Mouse (Mus musculus) neural tube, embryonic 15.5 days (tissue): ENCODE results near the gene Mcrip2. TPM values are rescaled to one million over a fixed set of nuclear protein-coding genes. Genes with fewer than 3 reads are reported as not detected.

Experiments
- ATAC-seq: fragments of 200-750 bp; cut with Nextera tagmentation; 2 replicates; pipeline ENCODE4 v1.8.0; 2017; ENCODE audit warnings: mild to moderate bottlenecking, moderate TSS enrichment, moderate library complexity; ENCODE audit not compliant: low FRiP score
- H3K27ac ChIP-seq: fragments of 300-500 bp; sonication (generic); replicated peaks from 2 replicates; pipeline ENCODE4 v1.5.1; 2015; ENCODE audit warnings: mild to moderate bottlenecking, inconsistent platforms
- H3K27me3 ChIP-seq: fragments of 300-500 bp; sonication (generic); replicated peaks from 2 replicates; pipeline ENCODE4 v1.6.1; 2015; ENCODE audit warnings: inconsistent platforms
- H3K36me3 ChIP-seq: fragments of 300-500 bp; sonication (generic); 2 replicates; pipeline ENCODE4 v1.6.1; 2015; ENCODE audit warnings: inconsistent platforms
- H3K4me1 ChIP-seq: fragments of 300-500 bp; sonication (generic); 2 replicates; pipeline ENCODE4 v1.6.1; 2015; ENCODE audit warnings: inconsistent platforms
- H3K4me2 ChIP-seq: fragments of 300-500 bp; sonication (generic); 2 replicates; pipeline ENCODE4 v1.6.1; 2015; ENCODE audit warnings: inconsistent platforms, mild to moderate bottlenecking, moderate library complexity
- H3K4me3 ChIP-seq: fragments of 300-500 bp; sonication (generic); replicated peaks from 2 replicates; pipeline ENCODE4 v1.5.1; 2015; ENCODE audit warnings: mild to moderate bottlenecking, inconsistent platforms
- H3K9ac ChIP-seq: fragments of 300-500 bp; sonication (generic); replicated peaks from 2 replicates; pipeline ENCODE4 v1.6.1; 2015; ENCODE audit warnings: mild to moderate bottlenecking, inconsistent platforms
- H3K9me3 ChIP-seq: fragments of 300-500 bp; sonication (generic); replicated peaks from 2 replicates; pipeline ENCODE4 v1.6.1; 2016; ENCODE audit warnings: inconsistent platforms
- WGBS: fragments of 180-500 bp; shearing (Covaris S2); methylation state at CpG from one replicate; pipeline ENCODE4 v1.1.7; 2015; ENCODE audit warnings: mixed read lengths; 5-methylcytosine and 5-hydroxymethylcytosine counted together
- polyA plus RNA-seq: library from polyadenylated mRNA; unstranded; fragments of >200 nt; fragmentation: Nextera tagmentation; extraction: Ambion mirVana; gene quantifications from 2 replicates; pipeline ENCODE4 v1.2.1, GENCODE M21; 2015

Mcrip2 gene
- polyA plus RNA-seq, 1 experiment from 2014 or later = 30.3 TPM

- Histone ChIP-seq H3K4me3 (peak overlapping the region; percentile 71), H3K27me3 (no peaks in the 10 kb centered on the region), H3K27ac (peak overlapping the region; percentile 90), H3K9ac (peak overlapping the region; percentile 92), H3K4me2 (peak overlapping the region; percentile 91), H3K4me1 (peaks cover 18% of the 10 kb centered on the region), H3K9me3 (no peaks in the 10 kb centered on the region), H3K36me3 (peaks cover 6% of the 10 kb centered on the region; the same call in 1 of the 2 replicates)
- peak; percentile 25 for ATAC-seq
- 14% methylated on average over 6 of the region's 6 CpGs for WGBS
Measured at GRCm38 (mm10) chr17:25861704-25862612, 6.6 kb downstream of the Mcrip2 start.

GRCm38 (mm10) chr17:25860832-25861703 is 7.5 kb downstream of the Mcrip2 start, which contains the start of gene Wdr90:
TSS of gene Wdr90 (minus strand) at chr17:25861501.
- H3K4me3 ChIP-seq = peak within 1 kb of the TSS; percentile 71
- H3K36me3 ChIP-seq = peaks cover 6% of the 10 kb centered on the region; the same call in 1 of the 2 replicates
- peak within 1 kb of the TSS; percentile 92 for H3K9ac ChIP-seq
- peak within 1 kb of the TSS; percentile 91 for H3K4me2 ChIP-seq
- H3K27me3 ChIP-seq = no peaks in the 10 kb centered on the region
- 3% methylated on average over 65 of the region's 65 CpGs for WGBS
- ATAC-seq = peak; percentile 95
- peaks cover 18% of the 10 kb centered on the region for H3K4me1 ChIP-seq
- H3K27ac ChIP-seq = peak within 1 kb of the TSS; percentile 90
- no peaks in the 10 kb centered on the region for H3K9me3 ChIP-seq

GRCm38 (mm10) chr17:25860229-25860628 is 8.3 kb downstream of the Mcrip2 start:
- ATAC-seq = no peak
- Histone ChIP-seq H3K36me3 (peaks cover 6% of the 10 kb centered on the region; the same call in 1 of the 2 replicates), H3K4me2 (peak overlapping the region; percentile 91)

GRCm38 (mm10) chr17:25844396-25844901 is 24.1 kb downstream of the Mcrip2 start, which contains the start of gene Rhot2:
TSS of gene Rhot2 (minus strand) at chr17:25844851.
- peak; percentile 92 for ATAC-seq
- H3K4me1 ChIP-seq = peaks cover 22% of the 10 kb centered on the region
- under 1% methylated on average over 21 of the region's 21 CpGs for WGBS
- no peaks in the 10 kb centered on the region for H3K27me3 ChIP-seq
- H3K9ac ChIP-seq = peak within 1 kb of the TSS; percentile 86
- peak within 1 kb of the TSS; percentile 81 for H3K4me3 ChIP-seq
- peaks cover 40% of the 10 kb centered on the region for H3K36me3 ChIP-seq
- peak within 1 kb of the TSS; percentile 79 for H3K27ac ChIP-seq
- H3K4me2 ChIP-seq = peak within 1 kb of the TSS; percentile 80
- no peaks in the 10 kb centered on the region for H3K9me3 ChIP-seq

More at GRCm38 (mm10) chr17:25860229-25860628, 8.3 kb downstream of the Mcrip2 start:
- no peaks in the 10 kb centered on the region for H3K27me3 ChIP-seq
- WGBS = 94% methylated on average over 6 of the region's 6 CpGs
- H3K4me3 ChIP-seq = peak overlapping the region; percentile 71
- peaks cover 18% of the 10 kb centered on the region for H3K4me1 ChIP-seq
- H3K9me3 ChIP-seq = no peaks in the 10 kb centered on the region
- H3K9ac ChIP-seq = peak overlapping the region; percentile 92
- no peak overlapping the region for H3K27ac ChIP-seq

GRCm38 (mm10) chr17:25843636-25844395 is 24.7 kb downstream of the Mcrip2 start:
- Histone ChIP-seq H3K9me3 (no peaks in the 10 kb centered on the region), H3K9ac (peak overlapping the region; percentile 86), H3K27ac (peak overlapping the region; percentile 79), H3K4me3 (peak overlapping the region; percentile 81), H3K27me3 (no peaks in the 10 kb centered on the region), H3K4me2 (peak overlapping the region; percentile 80), H3K4me1 (peaks cover 24% of the 10 kb centered on the region), H3K36me3 (peaks cover 42% of the 10 kb centered on the region)
- peak; percentile 9; the same call in 1 of the 2 replicates for ATAC-seq
- 4% methylated on average over 38 of the region's 38 CpGs for WGBS

- Histone ChIP-seq H3K4me3 (peak overlapping the region; percentile 81), H3K9me3 (no peaks in the 10 kb centered on the region), H3K4me1 (peaks cover 29% of the 10 kb centered on the region), H3K4me2 (peak overlapping the region; percentile 80), H3K9ac (peak overlapping the region; percentile 86; the same call in 1 of the 2 replicates), H3K36me3 (peaks cover 43% of the 10 kb centered on the region), H3K27me3 (no peaks in the 10 kb centered on the region), H3K27ac (no peak overlapping the region)
- no peak for ATAC-seq
- 92% methylated on average over 4 of the region's 4 CpGs for WGBS
Measured at GRCm38 (mm10) chr17:25843122-25843521, 25.4 kb downstream of the Mcrip2 start.

- H3K9me3 ChIP-seq = no peaks in the 10 kb centered on the region
- no peak for ATAC-seq
- H3K4me2 ChIP-seq = no peak overlapping the region
- no peaks in the 10 kb centered on the region for H3K27me3 ChIP-seq
- no peak overlapping the region for H3K27ac ChIP-seq
- H3K9ac ChIP-seq = no peak overlapping the region
- no peak overlapping the region for H3K4me3 ChIP-seq
- H3K4me1 ChIP-seq = peaks cover 35% of the 10 kb centered on the region
- 74% methylated on average over 3 of the region's 3 CpGs for WGBS
- H3K36me3 ChIP-seq = peaks cover 44% of the 10 kb centered on the region
Measured at GRCm38 (mm10) chr17:25842509-25842908, 26.1 kb downstream of the Mcrip2 start.

- H3K36me3 ChIP-seq = peaks cover 44% of the 10 kb centered on the region
- WGBS = 96% methylated on average over 22 of the region's 22 CpGs
Measured at GRCm38 (mm10) chr17:25841117-25841880, 27.3 kb downstream of the Mcrip2 start, which contains the start of gene Gm20683. TSS of gene Gm20683 (minus strand) at chr17:25841763.

GRCm38 (mm10) chr17:25840519-25840918 is 28.0 kb downstream of the Mcrip2 start:
- H3K4me1 ChIP-seq = peaks cover 55% of the 10 kb centered on the region
- peaks cover 48% of the 10 kb centered on the region for H3K36me3 ChIP-seq

More at GRCm38 (mm10) chr17:25841117-25841880, 27.3 kb downstream of the Mcrip2 start, which contains the start of gene Gm20683:
- H3K4me3 ChIP-seq = no peak within 1 kb of the TSS
- no peak for ATAC-seq
- no peaks in the 10 kb centered on the region for H3K9me3 ChIP-seq
- H3K27me3 ChIP-seq = no peaks in the 10 kb centered on the region
- H3K9ac ChIP-seq = no peak within 1 kb of the TSS
- H3K4me1 ChIP-seq = peaks cover 47% of the 10 kb centered on the region
- no peak within 1 kb of the TSS for H3K4me2 ChIP-seq
- H3K27ac ChIP-seq = no peak within 1 kb of the TSS

More at GRCm38 (mm10) chr17:25840519-25840918, 28.0 kb downstream of the Mcrip2 start:
- no peak overlapping the region for H3K9ac ChIP-seq
- no peak overlapping the region for H3K4me3 ChIP-seq
- no peak for ATAC-seq
- H3K27me3 ChIP-seq = no peaks in the 10 kb centered on the region
- no peak overlapping the region for H3K4me2 ChIP-seq
- no peaks in the 10 kb centered on the region for H3K9me3 ChIP-seq
- 95% methylated on average over 6 of the region's 6 CpGs for whole genome bisulfite sequencing
- H3K27ac ChIP-seq = no peak overlapping the region
